Mouse (Mus musculus): Measurements from ENCODE around the gene Fn1.

DNA sequence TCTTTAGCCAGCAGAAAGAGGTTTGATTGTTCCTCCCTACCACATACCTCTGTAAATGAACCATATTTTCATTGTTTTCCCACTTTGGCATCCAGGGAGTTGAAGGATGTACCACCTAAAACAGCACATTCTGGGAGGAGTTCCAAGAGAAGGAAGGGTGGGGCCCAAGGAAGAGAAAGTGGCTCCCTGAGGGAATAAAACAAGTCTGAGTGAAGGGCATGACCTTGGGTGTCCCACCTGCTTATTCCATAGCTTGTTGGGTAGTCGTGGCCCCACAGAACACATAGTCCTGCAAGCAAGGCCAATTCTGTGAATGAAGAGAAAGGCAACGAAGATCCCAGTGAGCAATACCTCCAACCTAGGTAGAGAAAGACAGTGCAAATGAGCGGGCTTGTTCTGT, 19.3 kb upstream of the Fn1 start:
- TF ChIP-seq POLR2A (IDR thresholded peaks at IDR 0.05; ENCODE audit: insufficient read depth, low read depth, low read length) = no peak
- no peak for TF ChIP-seq CTCF (IDR thresholded peaks at IDR 0.05)

All from heart, adult 2 months (tissue).